Mouse (Mus musculus) olfactory bulb, adult 2 months (tissue): ENCODE data around the gene Smurf1.

Experiments
- CTCF ChIP-seq: fragments of 200-500 bp; IDR thresholded peaks from 2 replicates; pipeline ENCODE4 v1.5.1; 2012; ENCODE audit warnings: low read depth, mild to moderate bottlenecking, low read length, moderate library complexity; ENCODE audit not compliant: insufficient read depth
- POLR2A ChIP-seq: fragments of 200-500 bp; IDR thresholded peaks from 2 replicates; pipeline ENCODE4 v1.6.1; 2012; ENCODE audit warnings: mild to moderate bottlenecking, low read depth, low read length, moderate library complexity; ENCODE audit not compliant: insufficient read depth

- TF ChIP-seq POLR2A, result no peak
- no peak for TF ChIP-seq CTCF
Observed at GRCm38 (mm10) chr5:144877021-144877420, 88.6 kb downstream of the Smurf1 start.
